In genomic region chr10:95681058-95681440, GRCm38 (mm10) we compare ENCODE assay signal across 8 mouse cellular contexts. TPM values are rescaled to one million over a fixed set of nuclear protein-coding genes. Genes with fewer than 3 reads are reported as not detected.
A peak's percentile ranks its signal among the peaks of the same experiment; 100 is the strongest.
DNase-seq lines count a peak whose midpoint lies in the region; ATAC-seq lines count a peak whose summit lies in the region.

No protein-coding gene starts in this region.

- 55% methylated on average over 7 of the region's 7 CpGs for WGBS in midbrain, embryonic 12.5 days

- 0 out of 2 replicates have a peak, but pooled peaks have one; percentile 14 for ATAC-seq in midbrain, embryonic 12.5 days (ENCODE audit: low FRiP score, low read depth)

- peak overlapping the region; percentile 43 for H3K4me3 ChIP-seq in erythroblast, embryonic 14.5 days (replicated peaks)
- H3K4me3 ChIP-seq in midbrain, embryonic 12.5 days, result peak overlapping the region; percentile 21

- no peak overlapping the region for H3K9ac ChIP-seq in midbrain, embryonic 12.5 days (replicated peaks)

- H3K27ac ChIP-seq in midbrain, embryonic 12.5 days (replicated peaks), result no peak overlapping the region

- H3K4me2 ChIP-seq in midbrain, embryonic 12.5 days (replicated peaks), result peak overlapping the region; percentile 38

- peaks cover 27% of the 10 kb centered on the region for H3K27me3 ChIP-seq in erythroblast, embryonic 14.5 days (ENCODE audit: control insufficient read depth)
- peaks cover 9% of the 10 kb centered on the region; the same call in 1 of the 2 replicates for H3K27me3 ChIP-seq in midbrain, embryonic 12.5 days

- DNase-seq in kidney, adult 11 months, result peak; percentile 63
- no peak for DNase-seq in kidney, postnatal 14 days
- peak; percentile 73 for DNase-seq in kidney, adult 9 months
- DNase-seq in adrenal gland, postnatal 36 days, result no peak
- DNase-seq in layer of hippocampus, postnatal 36 days, result no peak
- DNase-seq in cerebellum, adult 9-11 months, result no peak

- no peaks in the 10 kb centered on the region; the same call in 1 of the 2 replicates for H3K9me3 ChIP-seq in erythroblast, embryonic 14.5 days (ENCODE audit: control insufficient read depth, low read length)
- no peaks in the 10 kb centered on the region for H3K9me3 ChIP-seq in midbrain, embryonic 12.5 days

- H3K4me1 ChIP-seq in erythroblast, embryonic 14.5 days (ENCODE audit: control insufficient read depth), result peaks cover 21% of the 10 kb centered on the region
- peaks cover 19% of the 10 kb centered on the region for H3K4me1 ChIP-seq in midbrain, embryonic 12.5 days

- no peaks in the 10 kb centered on the region for H3K36me3 ChIP-seq in erythroblast, embryonic 14.5 days (ENCODE audit: control insufficient read depth)
- no peaks in the 10 kb centered on the region for H3K36me3 ChIP-seq in midbrain, embryonic 12.5 days

RNA-seq across cellular contexts. Expression of gene Anapc15-ps, which starts 7.8 kb away (rescaled TPM):
- not detected in 2 replicates for polyA plus RNA-seq in erythroblast, embryonic 14.5 days (2012)
- not detected in 2 replicates for polyA plus RNA-seq in midbrain, embryonic 12.5 days (2016; fragmentation: Nextera tagmentation; extraction: Ambion mirVana)
- total RNA-seq in adrenal gland, postnatal 36 days (2021), result not detected
- not detected for total RNA-seq in layer of hippocampus, postnatal 36 days (2021)

Comparison
In these comparisons a context has a peak if more than half of its experiments do, and no peak if none do; other contexts are left out.
1. DNase-seq: peak in kidney, adult 11 months (single experiment) and kidney, adult 9 months (single experiment); none in kidney, postnatal 14 days (single experiment), adrenal gland, postnatal 36 days (0 of 2), layer of hippocampus, postnatal 36 days (0 of 2) and cerebellum, adult 9-11 months (single experiment).